11 mouse cellular contexts compared by ENCODE assay signal in the genomic region with DNA sequence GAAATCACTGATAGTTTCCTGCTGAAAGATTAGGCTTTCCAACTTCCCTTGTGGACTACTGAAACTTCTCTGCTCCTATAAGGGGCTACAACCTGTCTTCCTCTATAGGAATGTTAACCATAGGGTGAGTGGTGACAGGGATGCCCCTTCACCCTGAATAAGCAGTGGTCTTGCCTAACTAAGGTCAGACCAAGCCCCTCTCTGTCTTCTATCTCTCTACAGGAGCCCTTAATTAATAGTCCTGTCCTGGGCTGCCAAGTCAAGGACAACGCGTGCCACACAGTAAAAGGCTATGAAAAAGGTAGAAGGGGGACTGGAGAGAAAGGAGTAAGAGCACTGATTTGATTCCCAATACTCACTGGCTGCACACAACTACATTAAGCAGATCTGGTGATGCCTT. TPM values are rescaled to one million over a fixed set of nuclear protein-coding genes. Genes with fewer than 3 reads are reported as not detected.
DNase-seq lines count a peak whose midpoint lies in the region; ATAC-seq and TF ChIP-seq lines count a peak whose summit lies in the region.
"Had no signal": no experiment of that assay in that cellular context is flagged by ENCODE, and none has a peak within 500 bp of the region (broad histone marks: within the 10 kb centered on the region; RNA-seq: fewer than 3 reads in every experiment).

No protein-coding gene starts in this region.

- H3K9me3 ChIP-seq in heart, embryonic 11.5 days (replicated peaks; ENCODE audit: control insufficient read depth, low read length), result no peaks in the 10 kb centered on the region
- H3K9me3 ChIP-seq in limb, embryonic 14.5 days (ENCODE audit: control insufficient read depth, low read length), result no peaks in the 10 kb centered on the region
- no peaks in the 10 kb centered on the region for H3K9me3 ChIP-seq in midbrain, embryonic 15.5 days
- H3K9me3 ChIP-seq: lung, embryonic 15.5 days had no signal

- H3K4me1 ChIP-seq in heart, embryonic 11.5 days (ENCODE audit: control insufficient read depth, insufficient read depth, low read length), result peaks cover 16% of the 10 kb centered on the region
- H3K4me1 ChIP-seq in limb, embryonic 14.5 days (ENCODE audit: control insufficient read depth, insufficient read depth, low read length), result peaks cover 18% of the 10 kb centered on the region
- peaks cover 29% of the 10 kb centered on the region for H3K4me1 ChIP-seq in midbrain, embryonic 15.5 days

- no peak overlapping the region; the same call in 1 of the 2 replicates for H3K4me3 ChIP-seq in heart, embryonic 11.5 days (ENCODE audit: low read depth, low read length)
- H3K4me3 ChIP-seq in left cerebral cortex, adult 2 months, result peak overlapping the region; percentile 66; the same call in 1 of the 2 replicates
- H3K4me3 ChIP-seq in limb, embryonic 14.5 days (replicated peaks; ENCODE audit: low read length), result no peak overlapping the region
- H3K4me3 ChIP-seq in midbrain, embryonic 15.5 days, result peak overlapping the region; percentile 93; the same call in 1 of the 2 replicates

- no peak overlapping the region for H3K9ac ChIP-seq in heart, embryonic 11.5 days (ENCODE audit: low read depth, low read length)
- 0 out of 2 replicates have a peak overlapping the region, but pooled peaks have one; percentile 76 for H3K9ac ChIP-seq in limb, embryonic 14.5 days (ENCODE audit: low read depth, low read length, severe bottlenecking)
- no peak overlapping the region for H3K9ac ChIP-seq in midbrain, embryonic 15.5 days

- no peaks in the 10 kb centered on the region for H3K27me3 ChIP-seq in heart, embryonic 11.5 days (ENCODE audit: control insufficient read depth, insufficient read depth, low read length)
- H3K27me3 ChIP-seq in limb, embryonic 14.5 days (ENCODE audit: control insufficient read depth, insufficient read depth, low read length), result no peaks in the 10 kb centered on the region
- no peaks in the 10 kb centered on the region for H3K27me3 ChIP-seq in midbrain, embryonic 15.5 days (replicated peaks)
- H3K27me3 ChIP-seq: lung, embryonic 15.5 days had no signal

- 78% methylated on average over 2 of the region's 2 CpGs for WGBS in heart, embryonic 11.5 days (ENCODE audit: insufficient replicate concordance)
- 61% methylated on average over 2 of the region's 2 CpGs for WGBS in limb, embryonic 14.5 days
- WGBS in midbrain, embryonic 15.5 days, result 83% methylated on average over 2 of the region's 2 CpGs

- ATAC-seq in heart, embryonic 11.5 days (replicated peaks; ENCODE audit: insufficient number of reproducible peaks, low FRiP score, low TSS enrichment), result no peak
- no peak for ATAC-seq in limb, embryonic 14.5 days (ENCODE audit: low FRiP score, low read depth)
- no peak for ATAC-seq in midbrain, embryonic 15.5 days (replicated peaks)
- no peak for ATAC-seq in activated CD4-positive, CD25-positive, alpha-beta regulatory T cell, adult 4 months

- intact Hi-C loops in heart, postnatal 36 days (cut with DNase I), result loop anchor here (2.0 to 5.0 kb wide), 3 partner anchors 71 to 97 kb away; partner anchors contain the start of genes Cpne1 and Rbm12
- intact Hi-C loops in left cerebral cortex, adult 2 months (cut with DNase I), result loop anchor here (2.0 to 5.0 kb wide), 2 partner anchors 76 to 97 kb away; no protein-coding TSS in a partner anchor
- intact Hi-C loops in left cerebral cortex, postnatal 4 days (cut with DNase I), result loop anchor here (10.0 kb wide), 1 partner anchor 93 kb away; no protein-coding TSS in a partner anchor

- no peak overlapping the region for H3K27ac ChIP-seq in heart, embryonic 11.5 days (ENCODE audit: low read depth, low read length)
- H3K27ac ChIP-seq in left cerebral cortex, adult 2 months, result peak overlapping the region; percentile 97; the same call in 1 of the 2 replicates
- H3K27ac ChIP-seq in limb, embryonic 14.5 days (replicated peaks; ENCODE audit: low read depth, low read length), result no peak overlapping the region
- peak overlapping the region; percentile 94 for H3K27ac ChIP-seq in midbrain, embryonic 15.5 days
- H3K27ac ChIP-seq: lung, embryonic 15.5 days had no signal

- H3K36me3 ChIP-seq in heart, embryonic 11.5 days (ENCODE audit: control insufficient read depth, insufficient read depth, low read length), result peaks cover 7% of the 10 kb centered on the region
- peaks cover 22% of the 10 kb centered on the region for H3K36me3 ChIP-seq in limb, embryonic 14.5 days (ENCODE audit: control insufficient read depth, insufficient read depth, low read length)
- H3K36me3 ChIP-seq in midbrain, embryonic 15.5 days (replicated peaks), result peaks cover 7% of the 10 kb centered on the region; the same call in 1 of the 2 replicates

- H3K4me2 ChIP-seq in heart, embryonic 11.5 days, result peak overlapping the region; percentile 75; the same call in 1 of the 2 replicates
- no peak overlapping the region for H3K4me2 ChIP-seq in limb, embryonic 14.5 days (replicated peaks; ENCODE audit: low read depth, low read length, severe bottlenecking)
- peak overlapping the region; percentile 50; the same call in 1 of the 2 replicates for H3K4me2 ChIP-seq in midbrain, embryonic 15.5 days

- no peak for DNase-seq in heart, postnatal 36 days
- DNase-seq in left cerebral cortex, adult 2 months (ENCODE audit: extremely low spot score in 1 of 2, low spot score in 2 of 2), result no peak
- no peak for DNase-seq in left cerebral cortex, postnatal 4 days
- no peak for DNase-seq in limb, embryonic 14.5 days (ENCODE audit: low spot score)
- DNase-seq: adrenal gland, postnatal 10 days; cerebellum, adult 8-10 months; layer of hippocampus, adult 9-11 months had no signal

- TF ChIP-seq CTCF in left cerebral cortex, adult 2 months (IDR thresholded peaks at IDR 0.05), result no peak

- no peak for TF ChIP-seq POLR2A in limb, embryonic 14.5 days (IDR thresholded peaks at IDR 0.05; ENCODE audit: borderline replicate concordance, extremely low read depth, insufficient read depth, insufficient read length)

RNA-seq across cellular contexts. Expression of gene Rbm39, which starts 1.6 kb away (rescaled TPM):
- polyA plus RNA-seq in heart, embryonic 11.5 days (2014; fragmentation: Nextera tagmentation; extraction: Ambion mirVana), result 465 and 476 TPM in 2 replicates
- 100 to 1,000 TPM; 143 to 146 TPM for total RNA-seq in heart, postnatal 36 days (2021)
- total RNA-seq in left cerebral cortex, adult 2 months (2021), result 100 to 1,000 TPM; 286 to 301 TPM
- 100 to 1,000 TPM; 345 to 348 TPM for total RNA-seq in left cerebral cortex, postnatal 4 days (2021)
- 251 and 297 TPM in 2 replicates for polyA plus RNA-seq in limb, embryonic 14.5 days (2012; rRNA removed)
- 728 and 775 TPM in 2 replicates for polyA plus RNA-seq in limb, embryonic 14.5 days (2014; fragmentation: Nextera tagmentation; extraction: Ambion mirVana)
- 427 and 448 TPM in 2 replicates for polyA plus RNA-seq in midbrain, embryonic 15.5 days (2015; fragmentation: Nextera tagmentation; extraction: Ambion mirVana)
- 100 to 1,000 TPM; 578 to 629 TPM for polyA plus RNA-seq in activated CD4-positive, CD25-positive, alpha-beta regulatory T cell, adult 4 months (2017; shearing (Covaris generic))

RNA-seq across cellular contexts. Expression of gene Phf20, which starts 14.7 kb away (rescaled TPM):
- polyA plus RNA-seq in heart, embryonic 11.5 days (2014; fragmentation: Nextera tagmentation; extraction: Ambion mirVana), result 61.1 and 62.7 TPM in 2 replicates
- 10 to 100 TPM; 19.3 to 23.8 TPM for total RNA-seq in heart, postnatal 36 days (2021)
- total RNA-seq in left cerebral cortex, adult 2 months (2021), result 10 to 100 TPM; 82.7 to 85.6 TPM
- total RNA-seq in left cerebral cortex, postnatal 4 days (2021), result 100 to 1,000 TPM in 1 of 2 experiments, 10 to 100 TPM in 1; 93.5 to 101 TPM
- polyA plus RNA-seq in limb, embryonic 14.5 days (2012; rRNA removed), result 19.5 and 23.0 TPM in 2 replicates
- 69.0 and 83.9 TPM in 2 replicates for polyA plus RNA-seq in limb, embryonic 14.5 days (2014; fragmentation: Nextera tagmentation; extraction: Ambion mirVana)
- polyA plus RNA-seq in midbrain, embryonic 15.5 days (2015; fragmentation: Nextera tagmentation; extraction: Ambion mirVana), result 113 and 119 TPM in 2 replicates
- polyA plus RNA-seq in activated CD4-positive, CD25-positive, alpha-beta regulatory T cell, adult 4 months (2017; shearing (Covaris generic)), result 10 to 100 TPM; 56.4 to 77.6 TPM

RNA-seq across cellular contexts. Expression of gene Nfs1, which starts 37.6 kb away (rescaled TPM):
- polyA plus RNA-seq in heart, embryonic 11.5 days (2014; fragmentation: Nextera tagmentation; extraction: Ambion mirVana), result 55.7 and 58.2 TPM in 2 replicates
- total RNA-seq in heart, postnatal 36 days (2021), result 10 to 100 TPM; 86.3 to 93.6 TPM
- 10 to 100 TPM; 36.3 to 42.0 TPM for total RNA-seq in left cerebral cortex, adult 2 months (2021)
- total RNA-seq in left cerebral cortex, postnatal 4 days (2021), result 10 to 100 TPM; 25.4 to 26.6 TPM
- polyA plus RNA-seq in limb, embryonic 14.5 days (2012; rRNA removed), result 36.6 and 36.8 TPM in 2 replicates
- 36.6 and 39.0 TPM in 2 replicates for polyA plus RNA-seq in limb, embryonic 14.5 days (2014; fragmentation: Nextera tagmentation; extraction: Ambion mirVana)
- 35.4 and 35.8 TPM in 2 replicates for polyA plus RNA-seq in midbrain, embryonic 15.5 days (2015; fragmentation: Nextera tagmentation; extraction: Ambion mirVana)
- polyA plus RNA-seq in activated CD4-positive, CD25-positive, alpha-beta regulatory T cell, adult 4 months (2017; shearing (Covaris generic)), result 10 to 100 TPM; 40.6 to 45.9 TPM

RNA-seq across cellular contexts. Expression of gene Romo1, which starts 37.8 kb away (rescaled TPM):
- 428 and 430 TPM in 2 replicates for polyA plus RNA-seq in heart, embryonic 11.5 days (2014; fragmentation: Nextera tagmentation; extraction: Ambion mirVana)
- 100 to 1,000 TPM; 345 to 377 TPM for total RNA-seq in heart, postnatal 36 days (2021)
- total RNA-seq in left cerebral cortex, adult 2 months (2021), result 100 to 1,000 TPM; 142 to 153 TPM
- 100 to 1,000 TPM; 223 to 225 TPM for total RNA-seq in left cerebral cortex, postnatal 4 days (2021)
- 312 and 331 TPM in 2 replicates for polyA plus RNA-seq in limb, embryonic 14.5 days (2012; rRNA removed)
- polyA plus RNA-seq in limb, embryonic 14.5 days (2014; fragmentation: Nextera tagmentation; extraction: Ambion mirVana), result 406 and 435 TPM in 2 replicates
- 377 and 400 TPM in 2 replicates for polyA plus RNA-seq in midbrain, embryonic 15.5 days (2015; fragmentation: Nextera tagmentation; extraction: Ambion mirVana)
- polyA plus RNA-seq in activated CD4-positive, CD25-positive, alpha-beta regulatory T cell, adult 4 months (2017; shearing (Covaris generic)), result 100 to 1,000 TPM; 150 to 165 TPM

RNA-seq across cellular contexts. Expression of gene Gm28036, which starts 54.7 kb away (rescaled TPM):
- polyA plus RNA-seq in heart, embryonic 11.5 days (2014; fragmentation: Nextera tagmentation; extraction: Ambion mirVana), result 11.6 and 14.1 TPM in 2 replicates
- 10 to 100 TPM in 1 of 2 experiments, 1 to 10 TPM in 1; 9.0 to 13.6 TPM for total RNA-seq in heart, postnatal 36 days (2021)
- 10 to 100 TPM; 17.5 to 17.7 TPM for total RNA-seq in left cerebral cortex, adult 2 months (2021)
- 10 to 100 TPM; 26.1 to 40.2 TPM for total RNA-seq in left cerebral cortex, postnatal 4 days (2021)
- 14.4 and 23.3 TPM in 2 replicates for polyA plus RNA-seq in limb, embryonic 14.5 days (2012; rRNA removed)
- polyA plus RNA-seq in limb, embryonic 14.5 days (2014; fragmentation: Nextera tagmentation; extraction: Ambion mirVana), result 10.9 and 12.8 TPM in 2 replicates
- polyA plus RNA-seq in midbrain, embryonic 15.5 days (2015; fragmentation: Nextera tagmentation; extraction: Ambion mirVana), result 15.6 and 20.9 TPM in 2 replicates
- polyA plus RNA-seq in activated CD4-positive, CD25-positive, alpha-beta regulatory T cell, adult 4 months (2017; shearing (Covaris generic)), result 1 to 10 TPM; 6.0 to 8.8 TPM

Comparison
In these comparisons a context has a peak if more than half of its experiments do, and no peak if none do; other contexts are left out.
1. H3K27ac ChIP-seq: peak in left cerebral cortex, adult 2 months (single experiment) and midbrain, embryonic 15.5 days (single experiment); none in heart, embryonic 11.5 days (single experiment) and limb, embryonic 14.5 days (single experiment).
2. H3K4me3 ChIP-seq: peak in left cerebral cortex, adult 2 months (single experiment) and midbrain, embryonic 15.5 days (single experiment); none in heart, embryonic 11.5 days (single experiment) and limb, embryonic 14.5 days (single experiment).